Mouse (Mus musculus): ENCODE measurements around the gene Samd8. TPM values are rescaled to one million over a fixed set of nuclear protein-coding genes. Genes with fewer than 3 reads are reported as not detected.

The Samd8 gene
- total RNA-seq (2014; rRNA removed) (62.4 and 67.6 TPM in 2 replicates), polyA plus RNA-seq (2015; fragmentation: Nextera tagmentation; extraction: Ambion mirVana) (18.2 and 28.4 TPM in 2 replicates)

DNA sequence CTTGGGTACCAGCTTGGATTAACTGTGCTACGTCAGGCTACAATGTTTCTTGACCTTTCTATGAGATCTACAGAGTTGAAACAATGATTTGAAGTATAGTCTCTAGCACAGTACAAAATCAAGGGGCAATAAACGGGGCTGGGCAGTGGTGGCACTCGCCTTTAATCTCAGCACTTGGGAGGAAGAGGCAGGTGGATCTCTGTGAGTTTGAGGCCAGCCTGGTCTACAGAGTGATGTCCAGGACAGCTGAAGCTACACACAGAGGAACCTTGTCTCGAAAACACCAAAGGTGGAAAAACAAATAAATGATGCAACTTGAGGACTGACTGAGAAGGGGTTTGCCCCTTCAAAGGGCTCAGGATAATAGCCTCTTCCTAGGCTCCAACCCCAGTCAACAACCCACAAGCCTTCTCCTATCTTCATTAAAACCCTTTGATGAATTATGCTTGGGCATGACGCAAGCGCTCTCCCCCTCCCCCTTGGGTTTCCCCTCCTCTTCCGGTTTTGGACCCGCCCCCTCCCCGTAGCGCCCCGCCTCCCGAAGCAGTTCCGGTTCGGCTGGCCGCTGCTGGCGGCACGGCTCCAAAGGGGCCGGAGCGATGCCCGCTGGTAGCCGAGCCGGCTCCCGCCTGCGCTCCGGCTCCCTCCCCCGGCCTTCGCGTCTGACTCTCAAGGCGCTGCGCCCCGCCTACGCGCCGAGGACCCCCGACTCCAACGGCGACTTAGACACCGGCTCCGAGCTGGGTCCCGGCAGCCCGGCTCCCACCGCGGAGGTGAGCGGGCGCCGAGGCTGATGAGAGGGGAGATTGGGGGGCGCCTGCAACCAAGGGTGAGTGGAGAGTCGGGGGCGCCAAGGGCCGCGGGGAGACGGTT lies at the start of gene Samd8:
TSS of gene Samd8 (plus strand) at position 524 of the 873 bp plus-strand sequence.
- H3K36me3 ChIP-seq (ENCODE audit: insufficient read depth) = no peaks in the 10 kb centered on the region
- no peaks in the 10 kb centered on the region for H3K27me3 ChIP-seq (ENCODE audit: insufficient read depth, low read length)
- peak within 1 kb of the TSS; percentile 92 for H3K27ac ChIP-seq (ENCODE audit: low read depth, low read length)
- DNase-seq (peak; percentile 93), ATAC-seq (peak; percentile 82)
- H3K4me1 ChIP-seq (ENCODE audit: insufficient read depth) = peaks cover 9% of the 10 kb centered on the region
- peak within 1 kb of the TSS; percentile 94 for H3K9ac ChIP-seq
- no peak for TF ChIP-seq CTCF (IDR thresholded peaks at IDR 0.05; ENCODE audit: low read depth)
- WGBS = 10% methylated on average over 51 of the region's 52 CpGs
- no peaks in the 10 kb centered on the region for H3K9me3 ChIP-seq (ENCODE audit: low read length)
- H3K4me2 ChIP-seq (ENCODE audit: low read depth) = peak within 1 kb of the TSS; percentile 63
- peak within 1 kb of the TSS; percentile 98 for H3K4me3 ChIP-seq (ENCODE audit: low read depth, low read length)

DNA sequence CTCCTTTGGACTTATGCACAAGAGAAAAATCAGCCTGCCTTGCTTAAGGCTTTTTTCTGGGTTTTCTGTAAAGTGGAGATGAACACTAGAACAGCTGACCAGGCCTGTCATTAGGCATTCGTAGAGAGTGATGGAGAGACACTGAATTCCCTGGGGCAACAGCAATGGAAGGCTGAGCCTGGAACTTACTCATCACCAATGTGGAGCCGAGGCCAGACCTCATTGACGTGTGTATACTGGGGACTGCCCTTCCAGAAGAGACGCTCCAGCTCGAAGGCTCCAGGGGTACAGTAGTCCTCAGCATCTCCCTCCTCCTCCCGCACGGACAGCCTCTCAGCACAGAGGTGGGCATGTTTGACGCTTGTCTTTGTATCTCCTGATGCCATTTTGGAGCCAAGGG lies 47.6 kb upstream of the Samd8 start:
- Histone ChIP-seq H3K27me3 (ENCODE audit: insufficient read depth, low read length) (no peaks in the 10 kb centered on the region), H3K4me2 (ENCODE audit: low read depth) (no peak overlapping the region), H3K27ac (ENCODE audit: low read depth, low read length) (no peak overlapping the region), H3K4me1 (ENCODE audit: insufficient read depth) (peaks cover 10% of the 10 kb centered on the region; the same call in 1 of the 2 replicates), H3K9ac (no peak overlapping the region), H3K9me3 (ENCODE audit: low read length) (no peaks in the 10 kb centered on the region), H3K4me3 (ENCODE audit: low read depth, low read length) (no peak overlapping the region), H3K36me3 (ENCODE audit: insufficient read depth) (no peaks in the 10 kb centered on the region)
- 90% methylated on average over 8 of the region's 8 CpGs for WGBS
- ATAC-seq = no peak
- TF ChIP-seq CTCF (IDR thresholded peaks at IDR 0.05; ENCODE audit: low read depth) = no peak
- no peak for DNase-seq

DNA sequence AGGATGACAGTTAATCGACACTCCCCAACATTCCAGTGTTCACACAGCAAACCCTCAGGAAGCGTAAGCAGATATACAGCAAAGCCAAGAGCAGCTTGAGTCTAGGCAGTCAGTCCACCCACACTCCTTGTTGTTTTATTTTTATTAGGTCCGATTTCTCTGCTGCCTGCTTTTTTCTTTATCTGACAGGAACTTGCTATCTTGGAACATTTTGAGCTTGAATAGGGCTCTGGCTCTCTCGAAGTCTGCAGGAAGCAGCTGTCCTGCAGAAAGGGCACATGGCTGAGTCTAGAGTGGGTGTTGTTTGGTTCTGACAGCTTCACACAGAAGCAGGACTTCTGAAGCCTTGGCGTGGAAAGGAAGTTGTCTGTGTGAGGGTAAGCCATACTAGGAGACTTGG lies 47.1 kb upstream of the Samd8 start:
- Histone ChIP-seq H3K36me3 (ENCODE audit: insufficient read depth) (no peaks in the 10 kb centered on the region), H3K9ac (no peak overlapping the region), H3K4me2 (ENCODE audit: low read depth) (no peak overlapping the region), H3K4me3 (ENCODE audit: low read depth, low read length) (no peak overlapping the region), H3K4me1 (ENCODE audit: insufficient read depth) (peaks cover 10% of the 10 kb centered on the region; the same call in 1 of the 2 replicates), H3K9me3 (ENCODE audit: low read length) (no peaks in the 10 kb centered on the region), H3K27ac (ENCODE audit: low read depth, low read length) (no peak overlapping the region), H3K27me3 (ENCODE audit: insufficient read depth, low read length) (no peaks in the 10 kb centered on the region)
- TF ChIP-seq CTCF (IDR thresholded peaks at IDR 0.05; ENCODE audit: low read depth) = no peak
- ATAC-seq (no peak), DNase-seq (no peak)
- 77% methylated on average over 5 of the region's 5 CpGs for WGBS

DNA sequence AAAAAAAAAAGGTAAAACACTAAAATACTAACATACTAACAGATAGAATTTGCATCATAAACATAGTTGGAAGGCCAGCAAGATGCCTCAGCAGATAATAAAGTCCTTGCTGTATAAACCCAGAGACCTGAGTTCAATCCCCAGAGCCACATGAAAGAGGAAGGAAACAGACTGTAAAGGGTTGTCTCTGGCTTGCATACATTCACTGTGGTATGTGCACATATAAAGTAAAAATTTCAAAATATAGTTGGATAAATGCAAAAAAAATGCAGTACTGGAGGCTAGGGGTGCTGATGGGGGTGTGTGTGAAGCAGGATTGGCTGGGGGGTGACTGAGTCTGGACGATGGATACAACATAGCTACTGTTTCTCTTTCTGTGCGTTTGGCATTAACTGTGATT lies 44.9 kb upstream of the Samd8 start:
- no peak overlapping the region for H3K9ac ChIP-seq
- TF ChIP-seq CTCF (IDR thresholded peaks at IDR 0.05; ENCODE audit: low read depth) = no peak
- H3K4me2 ChIP-seq (ENCODE audit: low read depth) = no peak overlapping the region
- DNase-seq (no peak), ATAC-seq (no peak)
- H3K9me3 ChIP-seq (ENCODE audit: low read length) = no peaks in the 10 kb centered on the region
- no peak overlapping the region for H3K4me3 ChIP-seq (ENCODE audit: low read depth, low read length)
- no peaks in the 10 kb centered on the region for H3K27me3 ChIP-seq (ENCODE audit: insufficient read depth, low read length)
- peaks cover 10% of the 10 kb centered on the region; the same call in 1 of the 2 replicates for H3K4me1 ChIP-seq (ENCODE audit: insufficient read depth)
- H3K27ac ChIP-seq (ENCODE audit: low read depth, low read length) = no peak overlapping the region
- no peaks in the 10 kb centered on the region for H3K36me3 ChIP-seq (ENCODE audit: insufficient read depth)
- WGBS = 81% methylated on average over 2 of the region's 2 CpGs

DNA sequence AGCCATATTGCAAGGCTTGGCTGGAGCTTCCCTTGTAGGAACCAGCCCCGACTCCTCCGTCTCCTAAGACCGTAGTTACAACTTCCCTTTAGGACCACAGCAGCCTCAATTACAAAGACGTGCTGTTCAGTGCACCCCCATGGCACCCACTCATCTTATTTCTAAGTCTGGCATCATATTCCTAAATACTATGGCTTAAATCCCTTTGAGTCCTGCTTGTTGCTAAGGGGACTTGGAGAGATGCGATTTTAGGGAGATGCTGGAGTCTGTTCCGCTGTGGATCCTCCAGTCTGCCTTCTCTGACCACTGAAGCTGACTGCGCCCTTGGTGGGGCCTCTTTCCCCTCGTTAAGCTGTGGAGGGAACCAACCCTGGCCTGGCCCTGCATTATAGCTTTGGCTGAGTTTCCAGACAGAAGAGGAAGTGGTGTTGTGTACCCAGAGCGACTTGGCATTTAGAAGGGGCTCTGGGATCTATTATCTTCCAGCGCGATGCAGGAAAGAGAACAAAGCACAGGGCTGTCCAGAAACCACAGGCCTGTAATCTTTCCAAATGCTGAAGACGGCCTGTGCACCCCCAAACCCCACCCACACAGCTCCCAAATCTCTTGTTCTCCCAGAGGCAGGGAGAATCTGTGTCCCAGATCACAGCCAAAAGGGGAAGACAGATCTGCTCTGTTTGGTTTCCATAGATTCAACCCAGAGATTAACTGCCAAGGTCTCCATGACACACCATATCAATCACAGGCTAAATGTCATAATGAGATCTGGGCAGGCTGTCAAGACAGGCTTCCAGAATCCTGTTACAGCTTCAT lies 43.4 kb upstream of the Samd8 start:
- H3K36me3 ChIP-seq (ENCODE audit: insufficient read depth) = no peaks in the 10 kb centered on the region
- peak overlapping the region; percentile 34; the same call in 1 of the 2 replicates for H3K9ac ChIP-seq
- TF ChIP-seq CTCF (IDR thresholded peaks at IDR 0.05; ENCODE audit: low read depth) = no peak
- DNase-seq = peak; percentile 79
- H3K4me1 ChIP-seq (ENCODE audit: insufficient read depth) = peaks cover 10% of the 10 kb centered on the region; the same call in 1 of the 2 replicates
- peak; percentile 85 for ATAC-seq
- no peaks in the 10 kb centered on the region for H3K9me3 ChIP-seq (ENCODE audit: low read length)
- no peak overlapping the region for H3K4me3 ChIP-seq (ENCODE audit: low read depth, low read length)
- no peak overlapping the region for H3K4me2 ChIP-seq (ENCODE audit: low read depth)
- WGBS = 35% methylated on average over 12 of the region's 12 CpGs
- H3K27me3 ChIP-seq (ENCODE audit: insufficient read depth, low read length) = no peaks in the 10 kb centered on the region
- H3K27ac ChIP-seq (ENCODE audit: low read depth, low read length) = peak overlapping the region; percentile 77

DNA sequence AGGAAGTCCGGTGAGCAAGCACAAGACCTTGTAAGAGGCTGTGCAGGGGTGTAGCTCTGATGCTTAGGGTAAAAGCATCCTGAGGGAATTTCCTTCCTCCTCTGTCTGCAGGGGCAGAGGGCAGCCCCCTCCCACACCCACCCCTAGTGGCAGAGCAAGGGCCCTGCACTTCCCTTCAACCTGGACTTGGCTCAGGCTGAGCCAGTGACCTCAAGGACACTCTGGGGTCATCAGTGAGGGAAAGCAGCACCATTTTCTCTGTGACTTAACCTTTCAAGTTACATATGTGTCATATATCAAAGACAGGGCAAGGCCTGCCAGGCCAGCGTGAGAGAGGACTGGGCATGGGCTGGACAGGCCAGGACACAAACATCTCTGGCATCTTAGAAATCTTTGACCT lies 40.8 kb upstream of the Samd8 start:
- Histone ChIP-seq H3K36me3 (ENCODE audit: insufficient read depth) (no peaks in the 10 kb centered on the region), H3K9ac (no peak overlapping the region), H3K4me3 (ENCODE audit: low read depth, low read length) (no peak overlapping the region), H3K9me3 (ENCODE audit: low read length) (no peaks in the 10 kb centered on the region), H3K27me3 (ENCODE audit: insufficient read depth, low read length) (no peaks in the 10 kb centered on the region), H3K4me1 (ENCODE audit: insufficient read depth) (peaks cover 10% of the 10 kb centered on the region; the same call in 1 of the 2 replicates), H3K27ac (ENCODE audit: low read depth, low read length) (no peak overlapping the region), H3K4me2 (ENCODE audit: low read depth) (no peak overlapping the region)
- no peak for ATAC-seq
- no peak for DNase-seq
- TF ChIP-seq CTCF (IDR thresholded peaks at IDR 0.05; ENCODE audit: low read depth) = peak; percentile 28; the same call in 1 of the 2 replicates
- WGBS = 72% methylated on average over 2 of the region's 2 CpGs

Data from forebrain, postnatal 0 days (tissue).